In the genomic region with DNA sequence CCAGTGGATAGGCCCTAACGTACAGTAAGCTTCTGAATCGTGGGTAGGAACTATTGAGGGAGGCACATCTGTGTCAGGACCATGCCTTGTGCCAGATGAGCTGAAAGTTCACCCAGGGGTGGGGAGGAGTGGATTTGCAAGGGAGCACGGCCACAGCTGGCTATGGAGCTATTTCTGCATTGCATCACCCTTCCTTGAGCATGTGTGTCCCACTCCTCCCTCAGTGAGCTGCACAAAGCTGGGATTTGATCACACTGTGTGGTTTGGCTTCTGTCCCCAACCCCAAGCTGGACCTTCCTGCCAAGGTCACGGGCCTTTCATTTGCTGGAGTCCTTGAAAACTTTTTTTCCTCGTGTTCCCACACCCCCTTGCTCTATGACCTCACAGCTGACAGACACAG, we compare ENCODE assay signal across 15 mouse cellular contexts. TPM values are rescaled to one million over a fixed set of nuclear protein-coding genes. Genes with fewer than 3 reads are reported as not detected.
A peak's percentile ranks its signal among the peaks of the same experiment; 100 is the strongest.
DNase-seq lines count a peak whose midpoint lies in the region; ATAC-seq and TF ChIP-seq lines count a peak whose summit lies in the region.
"Had no signal": no experiment of that assay in that cellular context is flagged by ENCODE, and none has a peak within 500 bp of the region (broad histone marks: within the 10 kb centered on the region; RNA-seq: fewer than 3 reads in every experiment).

No protein-coding gene starts in this region.

- DNase-seq in adrenal gland, adult 2 months, result peak; percentile 61
- no peak for DNase-seq in adrenal gland, postnatal 14 days
- DNase-seq in 3T3-L1 (ENCODE audit: low read depth, low spot score), result peak; percentile 59
- peak; percentile 35 to 46 for DNase-seq in gastrocnemius, postnatal 36 days
- no peak for DNase-seq in kidney, postnatal 0 days (ENCODE audit: low spot score)
- no peak for DNase-seq in layer of hippocampus, adult 8-10 months (ENCODE audit: low spot score in 2 of 2)
- no peak for DNase-seq in right cerebral cortex, adult 18-20 months
- DNase-seq: cerebellum, postnatal 25 days; thymus, postnatal 4 days had no signal

- no peak overlapping the region for H3K4me2 ChIP-seq in kidney, postnatal 0 days (ENCODE audit: low read length)
- H3K4me2 ChIP-seq: liver, embryonic 12.5 days; midbrain, embryonic 11.5 days; neural tube, embryonic 15.5 days had no signal

- WGBS in kidney, postnatal 0 days, result 59% methylated on average over 5 of the region's 5 CpGs

- H3K9me3 ChIP-seq in kidney, postnatal 0 days (replicated peaks; ENCODE audit: low read length), result no peaks in the 10 kb centered on the region
- H3K9me3 ChIP-seq: liver, embryonic 12.5 days; neural tube, embryonic 15.5 days had no signal

- no peak overlapping the region for H3K4me3 ChIP-seq in kidney, postnatal 0 days (replicated peaks; ENCODE audit: low read depth, low read length)
- H3K4me3 ChIP-seq: erythroblast, embryonic 14.5 days; liver, embryonic 12.5 days; neural tube, embryonic 15.5 days had no signal

- intact Hi-C loops in gastrocnemius, postnatal 36 days (cut with DNase I), result no loop called here

- H3K9ac ChIP-seq in kidney, postnatal 0 days (ENCODE audit: low read depth, low read length), result no peak overlapping the region
- H3K9ac ChIP-seq: liver, embryonic 12.5 days; neural tube, embryonic 15.5 days had no signal

- H3K4me1 ChIP-seq in kidney, postnatal 0 days (replicated peaks; ENCODE audit: insufficient read depth, low read length), result peaks cover 11% of the 10 kb centered on the region; the same call in 1 of the 2 replicates
- H3K4me1 ChIP-seq: liver, embryonic 12.5 days had no signal

- H3K27ac ChIP-seq in kidney, postnatal 0 days, result peak overlapping the region; percentile 66; the same call in 1 of the 2 replicates
- H3K27ac ChIP-seq: liver, embryonic 12.5 days; neural tube, embryonic 15.5 days had no signal

- ATAC-seq in kidney, postnatal 0 days (replicated peaks; ENCODE audit: low FRiP score, low read depth), result no peak
- ATAC-seq in frontal cortex, adult (ENCODE audit: low TSS enrichment), result no peak
- ATAC-seq: liver, embryonic 12.5 days had no signal

- H3K36me3 ChIP-seq in kidney, postnatal 0 days (ENCODE audit: insufficient read depth, low read length), result no peaks in the 10 kb centered on the region
- H3K36me3 ChIP-seq: liver, embryonic 12.5 days; neural tube, embryonic 15.5 days had no signal

- no peaks in the 10 kb centered on the region for H3K27me3 ChIP-seq in kidney, postnatal 0 days (ENCODE audit: insufficient read depth, low read length)
- H3K27me3 ChIP-seq: neural tube, embryonic 15.5 days had no signal

- TF ChIP-seq CTCF in kidney, postnatal 0 days (IDR thresholded peaks at IDR 0.05; ENCODE audit: low read depth), result no peak

RNA-seq across cellular contexts. Expression of gene Galnt12, which starts 45.8 kb away (rescaled TPM):
- 1 to 10 TPM in 1 of 2 experiments, under 1 TPM in 1; 0.40 to 1.0 TPM for total RNA-seq in adrenal gland, adult 2 months (2021)
- polyA plus RNA-seq in adrenal gland, adult 2 months (2012; rRNA removed), result 1.9 TPM in 2 replicates
- total RNA-seq in adrenal gland, postnatal 14 days (2021), result 0.74 and 1.7 TPM in 2 replicates
- not detected for total RNA-seq in gastrocnemius, postnatal 36 days (2021)
- 10.2 and 11.2 TPM in 2 replicates for polyA plus RNA-seq in kidney, postnatal 0 days (2015; fragmentation: Nextera tagmentation; extraction: Ambion mirVana)
- 1 to 10 TPM in 3 of 4 experiments, under 1 TPM in 1; 0.87 to 1.7 (median 1.4) TPM for total RNA-seq in layer of hippocampus, adult 8-10 months (2022)
- total RNA-seq: MEL had no signal
- polyA plus RNA-seq: erythroblast, embryonic 14.5 days had no signal

Comparison
In these comparisons a context has a peak if more than half of its experiments do, and no peak if none do; other contexts are left out.
1. DNase-seq: peak in adrenal gland, adult 2 months (single experiment), 3T3-L1 (single experiment) and gastrocnemius, postnatal 36 days (2 of 2); none in adrenal gland, postnatal 14 days (single experiment), kidney, postnatal 0 days (single experiment), layer of hippocampus, adult 8-10 months (0 of 2) and right cerebral cortex, adult 18-20 months (single experiment).